Mouse (Mus musculus) heart, adult 2 months (tissue): ENCODE measurements at regions not wholly inside any gene's neighbourhood (a gene's known extent, or its start where the extent isn't known, plus 50 kb on each side); places are given as distances from the start of the nearest gene placed in this dataset.

ENCODE experiments used
- CTCF ChIP-seq: fragments of 200-600 bp; IDR thresholded peaks from 2 replicates; pipeline ENCODE4 v1.8.1; 2022; ENCODE audit warnings: antibody characterized with exemption, mild to moderate bottlenecking, moderate library complexity
- POLR2A ChIP-seq: fragments of 200-500 bp; IDR thresholded peaks from 2 replicates; pipeline ENCODE4 v1.6.1; 2011; ENCODE audit warnings: mild to moderate bottlenecking, low read depth, low read length, control low read depth; ENCODE audit not compliant: insufficient read depth

- TF ChIP-seq POLR2A (no peak), CTCF (no peak)
Measured at GRCm38 (mm10) chr2:110528191-110528590, 68.9 kb upstream of the Slc5a12 start.
